9 mouse cellular contexts compared by ENCODE assay signal in genomic region chr10:80403044-80403692, GRCm38 (mm10). TPM values are rescaled to one million over a fixed set of nuclear protein-coding genes. Genes with fewer than 3 reads are reported as not detected.
DNase-seq lines count a peak whose midpoint lies in the region; ATAC-seq and TF ChIP-seq lines count a peak whose summit lies in the region.
"Had no signal": no experiment of that assay in that cellular context is flagged by ENCODE, and none has a peak within 500 bp of the region (broad histone marks: within the 10 kb centered on the region; RNA-seq: fewer than 3 reads in every experiment).

No protein-coding gene starts in this region.

- H3K4me1 ChIP-seq in heart, adult 2 months (ENCODE audit: control insufficient read depth, insufficient read depth, low read length) = peaks cover 11% of the 10 kb centered on the region
- peaks cover 46% of the 10 kb centered on the region for H3K4me1 ChIP-seq in heart, embryonic 12.5 days (replicated peaks)
- H3K4me1 ChIP-seq in midbrain, embryonic 13.5 days (replicated peaks) = peaks cover 44% of the 10 kb centered on the region

- H3K4me2 ChIP-seq in heart, embryonic 12.5 days = no peak overlapping the region
- H3K4me2 ChIP-seq in midbrain, embryonic 13.5 days (replicated peaks) = no peak overlapping the region

- TF ChIP-seq CTCF in heart, adult 2 months (IDR thresholded peaks at IDR 0.05) = peak; percentile 77

- H3K9me3 ChIP-seq in heart, embryonic 12.5 days (replicated peaks) = no peaks in the 10 kb centered on the region
- H3K9me3 ChIP-seq in midbrain, embryonic 13.5 days = 0 out of 2 replicates have a peak, but pooled peaks cover 4% of the 10 kb centered on the region

- intact Hi-C loops in heart, adult 2 months (cut with DNase I) = no loop called here

- DNase-seq in heart, adult 2 months = peak in 1 of 2 experiments; percentile 50
- DNase-seq in B cell, adult 2 months = peak; percentile 70 to 73
- DNase-seq in adrenal gland, adult (ENCODE audit: inconsistent age in 2 of 2, low spot score in 1 of 2) = peak; percentile 88 to 91
- peak; percentile 49 to 56 for DNase-seq in lung, adult 18-20 months
- DNase-seq in ovary, postnatal 36 days (ENCODE audit: low spot score) = no peak
- DNase-seq in right cerebral cortex, postnatal 25 days = no peak

- H3K79me2 ChIP-seq in heart, adult 2 months (replicated peaks; ENCODE audit: control insufficient read depth, insufficient read depth, low read length) = peaks cover 2% of the 10 kb centered on the region; the same call in 1 of the 2 replicates

- no peaks in the 10 kb centered on the region for H3K27me3 ChIP-seq in heart, adult 2 months (ENCODE audit: control insufficient read depth, insufficient read depth, low read length)
- H3K27me3 ChIP-seq in heart, embryonic 12.5 days (replicated peaks) = no peaks in the 10 kb centered on the region
- H3K27me3 ChIP-seq in midbrain, embryonic 13.5 days = no peaks in the 10 kb centered on the region
- H3K27me3 ChIP-seq: megakaryocyte, embryonic 14.5 days had no signal

- H3K27ac ChIP-seq in heart, adult 2 months = no peak overlapping the region
- H3K27ac ChIP-seq in heart, embryonic 12.5 days (ENCODE audit: poor library complexity, severe bottlenecking) = no peak overlapping the region
- H3K27ac ChIP-seq in midbrain, embryonic 13.5 days = no peak overlapping the region

- H3K4me3 ChIP-seq in heart, adult 2 months = no peak overlapping the region
- H3K4me3 ChIP-seq in heart, embryonic 12.5 days = no peak overlapping the region
- H3K4me3 ChIP-seq in midbrain, embryonic 13.5 days (replicated peaks) = no peak overlapping the region
- H3K4me3 ChIP-seq: megakaryocyte, embryonic 14.5 days had no signal

- no peak for TF ChIP-seq POLR2A in heart, adult 2 months (IDR thresholded peaks at IDR 0.05; ENCODE audit: insufficient read depth, low read depth, low read length)

- no peak overlapping the region for H3K9ac ChIP-seq in heart, adult 2 months (ENCODE audit: low read depth, low read length)
- H3K9ac ChIP-seq in heart, embryonic 12.5 days = no peak overlapping the region
- H3K9ac ChIP-seq in midbrain, embryonic 13.5 days (replicated peaks) = no peak overlapping the region

- no peaks in the 10 kb centered on the region for H3K36me3 ChIP-seq in heart, adult 2 months (ENCODE audit: control insufficient read depth, insufficient read depth, low read length)
- H3K36me3 ChIP-seq in heart, embryonic 12.5 days = peaks cover 34% of the 10 kb centered on the region
- peaks cover 33% of the 10 kb centered on the region for H3K36me3 ChIP-seq in midbrain, embryonic 13.5 days

- ATAC-seq in heart, embryonic 12.5 days (ENCODE audit: insufficient number of reproducible peaks, low FRiP score) = no peak
- ATAC-seq in midbrain, embryonic 13.5 days = no peak

- TF ChIP-seq EP300 in heart, adult 2 months (IDR thresholded peaks at IDR 0.05; ENCODE audit: insufficient read depth, low read depth, low read length) = no peak

- 86% methylated on average over 4 of the region's 4 CpGs for WGBS in heart, adult 2 months
- 88% methylated on average over 4 of the region's 4 CpGs for WGBS in heart, embryonic 12.5 days
- 93% methylated on average over 4 of the region's 4 CpGs for WGBS in midbrain, embryonic 13.5 days

RNA-seq across cellular contexts. Expression of gene Uqcr11, which starts 3.5 kb away (rescaled TPM):
- 1,000 to 10,000 TPM; 1,743 to 1,981 TPM for total RNA-seq in heart, adult 2 months (2021)
- polyA plus RNA-seq in heart, adult 2 months (2012; rRNA removed) = 5,192 and 5,251 TPM in 2 replicates
- polyA plus RNA-seq in heart, embryonic 12.5 days (2016; fragmentation: Nextera tagmentation; extraction: Ambion mirVana) = 951 and 1,026 TPM in 2 replicates
- 518 and 572 TPM in 2 replicates for polyA plus RNA-seq in midbrain, embryonic 13.5 days (2015; fragmentation: Nextera tagmentation; extraction: Ambion mirVana)

RNA-seq across cellular contexts. Expression of gene Mbd3, which starts 3.8 kb away (rescaled TPM):
- total RNA-seq in heart, adult 2 months (2021) = 10 to 100 TPM; 86.5 to 95.2 TPM
- 91.4 and 95.1 TPM in 2 replicates for polyA plus RNA-seq in heart, adult 2 months (2012; rRNA removed)
- 176 and 181 TPM in 2 replicates for polyA plus RNA-seq in heart, embryonic 12.5 days (2016; fragmentation: Nextera tagmentation; extraction: Ambion mirVana)
- 243 and 257 TPM in 2 replicates for polyA plus RNA-seq in midbrain, embryonic 13.5 days (2015; fragmentation: Nextera tagmentation; extraction: Ambion mirVana)

RNA-seq across cellular contexts. Expression of gene Mex3d, which starts 15.7 kb away (rescaled TPM):
- total RNA-seq in heart, adult 2 months (2021) = 1 to 10 TPM; 7.3 to 7.5 TPM
- 5.8 and 7.9 TPM in 2 replicates for polyA plus RNA-seq in heart, adult 2 months (2012; rRNA removed)
- polyA plus RNA-seq in heart, embryonic 12.5 days (2016; fragmentation: Nextera tagmentation; extraction: Ambion mirVana) = 6.1 and 6.2 TPM in 2 replicates
- polyA plus RNA-seq in midbrain, embryonic 13.5 days (2015; fragmentation: Nextera tagmentation; extraction: Ambion mirVana) = 15.9 and 18.6 TPM in 2 replicates

RNA-seq across cellular contexts. Expression of gene Tcf3, which starts 30.3 kb away (rescaled TPM):
- 10 to 100 TPM; 16.5 to 18.0 TPM for total RNA-seq in heart, adult 2 months (2021)
- polyA plus RNA-seq in heart, adult 2 months (2012; rRNA removed) = 20.1 and 25.0 TPM in 2 replicates
- 85.8 and 89.4 TPM in 2 replicates for polyA plus RNA-seq in heart, embryonic 12.5 days (2016; fragmentation: Nextera tagmentation; extraction: Ambion mirVana)
- polyA plus RNA-seq in midbrain, embryonic 13.5 days (2015; fragmentation: Nextera tagmentation; extraction: Ambion mirVana) = 67.7 and 82.3 TPM in 2 replicates

RNA-seq across cellular contexts. Expression of gene Plk5, which starts 46.9 kb away (rescaled TPM):
- total RNA-seq in heart, adult 2 months (2021) = under 1 TPM; 0.50 to 0.63 TPM
- polyA plus RNA-seq in heart, adult 2 months (2012; rRNA removed) = 2.0 and 2.7 TPM in 2 replicates
- not detected in 2 replicates for polyA plus RNA-seq in heart, embryonic 12.5 days (2016; fragmentation: Nextera tagmentation; extraction: Ambion mirVana)
- polyA plus RNA-seq in midbrain, embryonic 13.5 days (2015; fragmentation: Nextera tagmentation; extraction: Ambion mirVana) = 0.96 and 1.3 TPM in 2 replicates

Comparison
In these comparisons a context has a peak if more than half of its experiments do, and no peak if none do; other contexts are left out.
1. DNase-seq: peak in B cell, adult 2 months (2 of 2), adrenal gland, adult (2 of 2) and lung, adult 18-20 months (2 of 2); none in ovary, postnatal 36 days (single experiment) and right cerebral cortex, postnatal 25 days (single experiment).